Mouse (Mus musculus): Measurements from ENCODE around the gene Dot1l. TPM values are rescaled to one million over a fixed set of nuclear protein-coding genes. Genes with fewer than 3 reads are reported as not detected.

Gene Dot1l
- polyA plus RNA-seq, 1 experiment = 121 TPM

DNA sequence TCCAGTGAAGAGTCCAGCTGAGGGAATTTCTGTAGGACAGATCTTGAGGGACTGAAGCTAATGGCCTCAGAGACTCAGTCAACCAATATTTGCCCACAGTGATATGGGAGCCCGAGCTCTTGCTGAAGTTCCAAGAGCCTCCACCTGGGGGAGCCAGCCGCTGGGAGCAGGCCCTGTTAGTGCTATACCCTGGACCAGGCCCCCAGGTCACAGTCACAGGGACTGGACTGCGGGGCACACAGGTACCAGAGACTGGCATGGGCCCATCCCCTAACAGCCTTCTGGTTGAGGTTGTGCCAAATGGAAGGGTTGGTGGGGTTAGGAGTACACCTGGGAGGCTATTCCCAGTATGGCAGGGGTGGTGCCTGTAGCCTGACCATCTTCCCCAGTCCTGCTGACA, 50.9 kb downstream of the Dot1l start:
- H3K4me3 ChIP-seq (ENCODE audit: control insufficient read depth, insufficient read depth, low read length) = no peak overlapping the region
- H3K36me3 ChIP-seq (ENCODE audit: control insufficient read depth, insufficient read depth, low read length) = peaks cover 23% of the 10 kb centered on the region
- H3K27ac ChIP-seq (ENCODE audit: control insufficient read depth, insufficient read depth, low read length) = no peak overlapping the region
- H3K4me1 ChIP-seq (replicated peaks; ENCODE audit: control insufficient read depth, insufficient read depth, low read length) = peaks cover 16% of the 10 kb centered on the region
- 17% methylated on average over 3 of the region's 3 CpGs for WGBS
- peak; percentile 72 for DNase-seq
- TF ChIP-seq POLR2A (IDR thresholded peaks at IDR 0.05; ENCODE audit: control insufficient read depth, extremely low read depth, insufficient read depth, low read length, poor library complexity) = no peak
- TF ChIP-seq CTCF (IDR thresholded peaks at IDR 0.05; ENCODE audit: borderline replicate concordance, control insufficient read depth, extremely low read depth, insufficient read depth, low read length, poor library complexity) = peak; percentile 74
- H3K27me3 ChIP-seq (ENCODE audit: control insufficient read depth, insufficient read depth, low read length) = peaks cover 21% of the 10 kb centered on the region

DNA sequence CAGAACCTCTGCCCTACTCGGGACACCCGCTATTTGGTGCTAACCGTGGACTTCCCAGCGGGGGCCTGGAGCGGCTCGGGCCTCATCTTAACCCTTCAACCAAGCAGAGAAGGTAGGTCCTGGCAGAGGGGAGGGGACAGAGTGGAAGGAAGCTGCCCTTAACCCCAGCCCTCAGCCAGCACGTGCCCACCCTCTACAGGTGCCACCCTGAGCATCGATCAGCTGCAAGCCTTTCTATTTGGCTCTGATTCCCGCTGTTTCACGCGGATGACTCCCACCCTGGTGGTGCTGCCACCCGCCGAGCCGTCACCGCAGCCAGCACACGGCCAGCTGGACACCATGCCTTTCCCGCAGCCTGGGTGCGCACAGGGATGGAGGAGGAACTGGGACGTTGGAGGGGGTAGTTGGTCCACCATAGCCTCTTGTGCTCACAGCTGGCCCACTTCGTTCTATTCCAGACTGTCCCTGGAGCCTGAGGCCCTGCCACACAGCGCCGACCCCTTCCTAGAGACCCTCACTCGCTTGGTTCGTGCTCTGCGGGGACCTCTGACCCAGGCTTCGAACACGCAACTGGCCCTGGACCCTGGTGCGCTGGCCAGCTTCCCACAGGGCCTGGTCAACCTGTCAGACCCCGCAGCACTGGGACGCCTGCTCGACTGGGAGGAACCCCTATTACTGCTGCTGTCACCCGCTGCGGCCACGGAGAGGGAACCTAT, 51.5 kb downstream of the Dot1l start:
- no peak overlapping the region for H3K27ac ChIP-seq (ENCODE audit: control insufficient read depth, insufficient read depth, low read length)
- peaks cover 16% of the 10 kb centered on the region for H3K4me1 ChIP-seq (replicated peaks; ENCODE audit: control insufficient read depth, insufficient read depth, low read length)
- peaks cover 21% of the 10 kb centered on the region for H3K27me3 ChIP-seq (ENCODE audit: control insufficient read depth, insufficient read depth, low read length)
- WGBS = 74% methylated on average over 34 of the region's 34 CpGs
- H3K4me3 ChIP-seq (ENCODE audit: control insufficient read depth, insufficient read depth, low read length) = peak overlapping the region; percentile 26
- no peak for TF ChIP-seq CTCF (IDR thresholded peaks at IDR 0.05; ENCODE audit: borderline replicate concordance, control insufficient read depth, extremely low read depth, insufficient read depth, low read length, poor library complexity)
- DNase-seq = no peak
- peaks cover 19% of the 10 kb centered on the region for H3K36me3 ChIP-seq (ENCODE audit: control insufficient read depth, insufficient read depth, low read length)

DNA sequence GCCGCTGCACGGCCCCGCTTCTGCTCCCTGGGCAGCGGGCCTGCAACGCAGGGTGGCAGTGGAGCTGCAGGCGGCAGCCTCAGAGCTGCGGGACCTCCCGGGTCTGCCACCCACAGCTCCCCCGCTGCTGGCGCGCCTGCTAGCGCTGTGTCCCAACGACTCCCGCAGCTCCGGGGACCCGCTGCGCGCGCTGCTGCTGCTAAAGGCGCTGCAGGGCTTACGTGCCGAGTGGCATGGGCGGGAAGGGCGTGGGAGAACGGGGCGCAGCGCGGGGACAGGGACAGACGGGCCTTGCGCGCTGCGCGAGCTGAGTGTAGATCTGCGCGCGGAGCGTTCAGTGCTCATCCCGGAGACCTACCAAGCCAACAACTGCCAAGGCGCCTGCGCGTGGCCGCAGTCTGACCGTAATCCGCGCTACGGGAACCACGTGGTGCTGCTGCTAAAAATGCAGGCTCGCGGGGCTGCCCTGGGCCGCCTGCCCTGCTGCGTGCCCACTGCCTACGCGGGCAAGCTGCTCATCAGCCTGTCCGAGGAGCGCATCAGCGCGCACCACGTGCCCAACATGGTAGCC, 52.1 kb downstream of the Dot1l start:
- no peak for DNase-seq
- H3K36me3 ChIP-seq (ENCODE audit: control insufficient read depth, insufficient read depth, low read length) = peaks cover 19% of the 10 kb centered on the region
- peak overlapping the region; percentile 26 for H3K4me3 ChIP-seq (ENCODE audit: control insufficient read depth, insufficient read depth, low read length)
- peaks cover 16% of the 10 kb centered on the region for H3K4me1 ChIP-seq (replicated peaks; ENCODE audit: control insufficient read depth, insufficient read depth, low read length)
- WGBS = 1% methylated on average over 58 of the region's 58 CpGs
- no peak overlapping the region for H3K27ac ChIP-seq (ENCODE audit: control insufficient read depth, insufficient read depth, low read length)
- peaks cover 21% of the 10 kb centered on the region for H3K27me3 ChIP-seq (ENCODE audit: control insufficient read depth, insufficient read depth, low read length)
- TF ChIP-seq CTCF (IDR thresholded peaks at IDR 0.05; ENCODE audit: borderline replicate concordance, control insufficient read depth, extremely low read depth, insufficient read depth, low read length, poor library complexity) (no peak), POLR2A (IDR thresholded peaks at IDR 0.05; ENCODE audit: control insufficient read depth, extremely low read depth, insufficient read depth, low read length, poor library complexity) (no peak)

DNA sequence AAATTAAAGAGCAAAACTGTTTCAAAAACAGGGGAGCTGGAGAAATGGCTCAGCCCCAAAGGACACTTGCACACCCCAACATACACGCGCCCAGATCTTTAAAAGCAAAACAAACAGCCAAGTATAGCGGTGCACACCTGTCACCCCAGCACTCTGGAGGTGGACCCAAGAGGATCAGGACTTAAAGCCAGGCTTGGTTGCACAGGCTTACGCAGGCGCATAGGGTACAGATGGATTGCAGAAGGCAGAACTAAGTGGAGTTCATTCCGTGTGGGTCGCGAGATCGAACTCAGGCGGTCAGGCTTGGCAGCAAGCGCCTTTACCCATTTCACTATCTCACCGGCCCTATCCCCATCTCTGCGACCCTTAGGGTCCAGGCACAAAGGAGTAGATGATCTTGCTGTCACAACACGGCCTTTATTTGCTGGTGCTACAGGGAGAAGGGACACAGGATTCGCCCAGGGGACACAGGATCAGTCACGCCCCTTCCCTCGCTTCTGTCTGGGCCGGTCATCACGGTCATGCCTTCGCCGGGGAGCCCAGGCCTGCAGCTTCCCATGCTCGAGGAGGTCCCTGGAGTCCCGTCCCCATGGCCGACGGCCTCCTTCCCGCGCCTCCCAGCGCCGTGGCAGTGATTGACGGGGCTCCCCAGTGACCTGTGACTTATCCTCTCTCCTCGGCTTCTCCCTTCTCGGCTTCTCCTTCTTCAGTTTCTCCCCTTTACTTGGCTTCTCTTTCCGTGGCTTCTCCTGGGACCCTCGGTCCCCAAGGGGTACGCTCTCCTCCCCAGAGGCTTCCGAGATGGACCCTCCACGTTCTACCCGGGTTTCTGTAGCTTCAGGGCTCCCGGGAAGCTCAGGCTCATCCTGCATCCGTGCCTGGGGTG, 53.3 kb downstream of the Dot1l start:
- TF ChIP-seq POLR2A (IDR thresholded peaks at IDR 0.05; ENCODE audit: control insufficient read depth, extremely low read depth, insufficient read depth, low read length, poor library complexity) (no peak), CTCF (IDR thresholded peaks at IDR 0.05; ENCODE audit: borderline replicate concordance, control insufficient read depth, extremely low read depth, insufficient read depth, low read length, poor library complexity) (no peak)
- Histone ChIP-seq H3K36me3 (ENCODE audit: control insufficient read depth, insufficient read depth, low read length) (peaks cover 9% of the 10 kb centered on the region), H3K27me3 (ENCODE audit: control insufficient read depth, insufficient read depth, low read length) (peaks cover 21% of the 10 kb centered on the region), H3K4me1 (replicated peaks; ENCODE audit: control insufficient read depth, insufficient read depth, low read length) (peaks cover 16% of the 10 kb centered on the region), H3K27ac (ENCODE audit: control insufficient read depth, insufficient read depth, low read length) (no peak overlapping the region), H3K4me3 (ENCODE audit: control insufficient read depth, insufficient read depth, low read length) (no peak overlapping the region)
- no peak for DNase-seq
- 37% methylated on average over 40 of the region's 40 CpGs for WGBS

DNA sequence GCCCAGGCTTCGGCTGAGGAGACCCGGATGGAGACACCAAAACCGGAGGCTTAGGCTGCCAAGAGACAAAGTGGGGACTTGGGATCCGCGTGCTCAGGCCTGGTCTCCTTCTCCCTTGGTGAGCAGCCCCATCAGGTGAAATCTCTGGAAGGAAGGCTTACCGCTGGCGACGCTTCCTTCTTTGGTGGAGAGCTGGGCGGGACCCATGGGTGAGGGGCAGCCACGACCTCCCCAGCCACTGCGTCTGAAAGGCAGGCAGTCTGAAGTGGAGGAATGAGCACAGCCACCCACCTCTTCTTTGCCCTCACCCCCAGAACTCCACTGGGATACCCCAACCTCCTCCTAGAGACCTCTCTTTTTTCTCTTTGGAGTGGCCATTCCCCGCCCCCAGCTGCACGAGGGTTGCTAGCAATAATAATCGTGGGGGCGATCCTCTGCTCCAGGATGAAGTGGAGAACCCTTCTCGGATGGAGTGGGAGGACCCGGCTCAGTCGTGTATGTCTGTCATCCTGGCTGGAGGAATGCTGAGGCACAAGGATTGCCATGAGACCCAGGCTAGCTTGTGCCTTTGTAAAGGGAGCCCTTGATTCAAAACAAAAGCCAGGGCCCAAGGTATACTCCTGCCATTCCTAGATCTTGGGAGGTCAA, 54.1 kb downstream of the Dot1l start:
- Histone ChIP-seq H3K27ac (ENCODE audit: control insufficient read depth, insufficient read depth, low read length) (no peak overlapping the region), H3K27me3 (ENCODE audit: control insufficient read depth, insufficient read depth, low read length) (peaks cover 21% of the 10 kb centered on the region), H3K4me3 (ENCODE audit: control insufficient read depth, insufficient read depth, low read length) (no peak overlapping the region), H3K36me3 (ENCODE audit: control insufficient read depth, insufficient read depth, low read length) (peaks cover 1% of the 10 kb centered on the region; the same call in 1 of the 2 replicates), H3K4me1 (replicated peaks; ENCODE audit: control insufficient read depth, insufficient read depth, low read length) (peaks cover 16% of the 10 kb centered on the region)
- 18% methylated on average over 18 of the region's 18 CpGs for WGBS
- DNase-seq = no peak
- TF ChIP-seq POLR2A (IDR thresholded peaks at IDR 0.05; ENCODE audit: control insufficient read depth, extremely low read depth, insufficient read depth, low read length, poor library complexity) (no peak), CTCF (IDR thresholded peaks at IDR 0.05; ENCODE audit: borderline replicate concordance, control insufficient read depth, extremely low read depth, insufficient read depth, low read length, poor library complexity) (no peak)

DNA sequence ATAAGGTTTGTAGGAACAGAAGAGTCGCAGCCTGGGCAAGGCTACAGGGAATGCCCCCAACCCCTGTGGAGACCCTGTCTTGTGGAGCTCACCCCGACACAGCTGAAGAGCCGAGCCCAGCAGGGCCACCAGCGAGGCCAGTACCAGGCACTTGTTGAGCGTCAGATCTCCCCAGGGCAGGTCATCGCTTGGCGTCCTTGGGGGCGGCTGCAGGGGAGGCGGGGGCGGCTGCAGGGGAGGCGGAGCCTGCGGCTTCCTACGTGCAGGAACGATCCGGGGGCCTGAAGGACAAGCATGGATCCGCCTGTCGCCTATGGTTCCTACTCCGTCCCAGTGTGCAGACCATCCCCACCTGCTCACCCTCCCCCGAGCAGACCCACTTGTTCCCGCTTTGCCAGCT, 55.1 kb downstream of the Dot1l start:
- TF ChIP-seq POLR2A (IDR thresholded peaks at IDR 0.05; ENCODE audit: control insufficient read depth, extremely low read depth, insufficient read depth, low read length, poor library complexity) (no peak), CTCF (IDR thresholded peaks at IDR 0.05; ENCODE audit: borderline replicate concordance, control insufficient read depth, extremely low read depth, insufficient read depth, low read length, poor library complexity) (no peak)
- 41% methylated on average over 20 of the region's 20 CpGs for WGBS
- Histone ChIP-seq H3K27ac (ENCODE audit: control insufficient read depth, insufficient read depth, low read length) (no peak overlapping the region), H3K36me3 (ENCODE audit: control insufficient read depth, insufficient read depth, low read length) (no peaks in the 10 kb centered on the region), H3K4me1 (replicated peaks; ENCODE audit: control insufficient read depth, insufficient read depth, low read length) (peaks cover 16% of the 10 kb centered on the region), H3K4me3 (ENCODE audit: control insufficient read depth, insufficient read depth, low read length) (no peak overlapping the region), H3K27me3 (ENCODE audit: control insufficient read depth, insufficient read depth, low read length) (peaks cover 21% of the 10 kb centered on the region)
- DNase-seq = no peak

All from thymus, adult 2 months (tissue).